Mouse (Mus musculus) small intestine, adult 2 months (tissue): ENCODE measurements around the gene Trpm3. TPM values are rescaled to one million over a fixed set of nuclear protein-coding genes. Genes with fewer than 3 reads are reported as not detected.

Experiments used
- H3K27ac ChIP-seq: fragments of 200-500 bp; 2 replicates; pipeline ENCODE4 v1.5.1; 2012; ENCODE audit warnings: low read depth, low read length, control low read depth, inconsistent platforms; ENCODE audit not compliant: insufficient read depth
- H3K27me3 ChIP-seq: fragments of 200-500 bp; 2 replicates; pipeline ENCODE4 v1.6.1; 2012; ENCODE audit warnings: mild to moderate bottlenecking, moderate library complexity, low read length, inconsistent platforms; ENCODE audit not compliant: control insufficient read depth, insufficient read depth
- H3K36me3 ChIP-seq: fragments of 200-500 bp; 2 replicates; pipeline ENCODE4 v1.6.1; 2012; ENCODE audit warnings: mild to moderate bottlenecking, low read length, control low read depth, inconsistent platforms; ENCODE audit not compliant: control insufficient read depth, insufficient read depth
- H3K4me1 ChIP-seq: fragments of 200-500 bp; 2 replicates; pipeline ENCODE4 v1.6.1; 2012; ENCODE audit warnings: low read length, inconsistent platforms, mixed read lengths; ENCODE audit not compliant: control insufficient read depth, insufficient read depth, insufficient read length
- H3K4me3 ChIP-seq: fragments of 200-500 bp; 2 replicates; pipeline ENCODE4 v1.5.1; 2012; ENCODE audit warnings: low read depth, mild to moderate bottlenecking, control low read depth, inconsistent platforms, low read length, moderate library complexity
- CTCF ChIP-seq: fragments of 200-500 bp; IDR thresholded peaks from 2 replicates; pipeline ENCODE4 v1.5.1; 2012; ENCODE audit warnings: low read depth, mild to moderate bottlenecking, control low read depth, inconsistent platforms, low read length, moderate library complexity, mixed read lengths; ENCODE audit not compliant: insufficient replicate concordance, insufficient read length; ENCODE audit errors: extremely low read depth
- POLR2A ChIP-seq: fragments of 200-500 bp; IDR thresholded peaks from 2 replicates; pipeline ENCODE4 v1.6.1; 2012; ENCODE audit warnings: low read depth, mild to moderate bottlenecking, control low read depth, inconsistent platforms, low read length, moderate library complexity
- WGBS: fragments of 180-500 bp; shearing (Covaris S2); methylation state at CpG from one replicate; pipeline ENCODE4 v1.1.7; 2018; 5-methylcytosine and 5-hydroxymethylcytosine counted together
- polyA plus RNA-seq: library from polyadenylated mRNA; depleted of rRNA; stranded (reverse); fragments of >200 nt; gene quantifications from 2 replicates; pipeline ENCODE4 v1.2.3, GENCODE M21; 2012

Gene Trpm3
- polyA plus RNA-seq, 1 experiment, result 0.09 TPM

DNA sequence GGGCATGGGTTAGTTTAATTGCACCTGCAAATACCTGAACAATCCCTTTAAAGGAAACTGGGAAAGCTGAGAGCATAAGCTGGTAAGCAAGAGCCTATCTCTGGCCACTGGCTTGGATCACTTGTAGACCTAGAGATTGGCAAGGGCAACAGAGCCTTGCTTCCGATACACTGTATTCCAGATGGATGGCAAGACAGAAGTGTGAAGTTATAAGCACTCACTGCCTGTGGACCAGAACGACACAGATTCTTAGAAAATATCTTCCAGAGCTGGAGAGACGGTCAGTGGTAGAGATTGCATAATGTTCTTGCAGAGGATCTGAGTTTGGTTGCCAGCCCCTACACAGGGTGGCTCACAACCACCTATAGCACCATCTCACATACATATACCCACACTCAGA lies 671.4 kb downstream of the Trpm3 start:
- H3K4me1 ChIP-seq, result no peaks in the 10 kb centered on the region
- H3K27ac ChIP-seq, result no peak overlapping the region
- no peak for TF ChIP-seq CTCF
- H3K4me3 ChIP-seq, result no peak overlapping the region
- 83% methylated on average over 3 of the region's 3 CpGs for WGBS
- H3K27me3 ChIP-seq, result no peaks in the 10 kb centered on the region
- H3K36me3 ChIP-seq, result no peaks in the 10 kb centered on the region

DNA sequence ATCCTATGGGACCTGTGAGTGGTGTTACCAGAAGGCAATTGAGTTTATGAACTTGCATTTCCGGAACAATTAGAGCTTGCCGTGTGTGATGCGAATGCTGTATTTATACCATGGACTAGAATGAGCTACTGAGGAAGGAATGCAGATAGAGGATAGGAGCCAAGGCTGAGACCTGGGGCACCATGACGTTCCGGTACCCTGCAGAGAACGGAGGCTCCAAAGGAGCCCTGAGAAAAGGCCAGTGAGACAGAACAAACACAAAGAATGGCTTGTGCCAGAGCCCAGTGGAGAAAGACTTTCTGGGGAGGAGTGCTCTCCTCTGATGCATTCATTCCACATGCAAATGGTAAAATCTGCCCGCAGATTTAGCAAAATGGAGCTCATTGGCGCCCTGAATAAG lies 682.9 kb downstream of the Trpm3 start:
- Histone ChIP-seq H3K27ac (no peak overlapping the region), H3K36me3 (no peaks in the 10 kb centered on the region), H3K4me1 (no peaks in the 10 kb centered on the region), H3K27me3 (no peaks in the 10 kb centered on the region), H3K4me3 (no peak overlapping the region)
- TF ChIP-seq POLR2A, result no peak
- WGBS, result 82% methylated on average over 8 of the region's 8 CpGs

DNA sequence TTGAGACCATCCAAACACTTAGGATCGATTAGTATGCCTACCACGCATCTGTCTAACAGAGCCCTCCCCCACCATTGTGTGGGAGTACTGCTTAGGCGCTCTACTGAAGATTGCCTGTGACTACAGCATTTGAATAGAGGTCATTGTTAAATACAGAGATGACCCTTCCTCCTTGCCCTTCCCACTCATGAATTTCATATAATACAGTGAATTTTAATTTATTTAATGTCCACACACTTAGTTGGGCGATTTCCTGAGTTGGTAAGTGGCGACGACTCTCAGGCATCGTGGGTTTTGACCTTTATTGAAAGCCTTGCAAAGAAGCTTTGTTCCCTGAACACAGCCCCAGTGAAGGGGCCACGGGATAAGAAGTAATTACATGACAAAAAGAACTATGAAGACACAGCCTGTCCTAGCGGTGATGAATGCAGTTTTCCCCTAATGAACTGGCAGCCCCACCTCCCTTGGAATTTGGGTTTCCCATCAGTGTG lies 684.7 kb downstream of the Trpm3 start:
- no peaks in the 10 kb centered on the region for H3K36me3 ChIP-seq

DNA sequence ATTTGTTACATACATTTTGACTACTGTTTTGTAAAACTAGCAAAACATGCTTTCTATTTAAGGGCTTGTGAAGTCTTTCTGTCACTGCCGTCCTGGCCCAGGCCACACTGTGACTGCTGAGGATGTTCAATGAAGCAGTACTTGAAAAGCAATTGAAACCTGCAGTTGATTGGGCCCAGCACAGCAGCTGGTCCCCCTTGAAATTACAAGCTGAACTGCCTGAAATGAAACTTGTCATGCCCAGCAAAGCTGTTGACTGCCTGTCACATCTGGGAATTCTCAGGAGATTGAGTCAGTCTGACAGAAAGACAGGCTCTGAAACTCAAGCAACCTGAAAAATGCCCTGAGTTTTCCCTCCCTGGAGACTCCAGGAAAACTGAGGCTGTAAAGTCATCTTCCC lies 687.0 kb downstream of the Trpm3 start:
- TF ChIP-seq CTCF (no peak), POLR2A (no peak)
- Histone ChIP-seq H3K4me1 (no peaks in the 10 kb centered on the region), H3K36me3 (no peaks in the 10 kb centered on the region), H3K27me3 (no peaks in the 10 kb centered on the region), H3K27ac (no peak overlapping the region), H3K4me3 (no peak overlapping the region)
- 79% methylated on average over 1 of the region's 1 CpGs for WGBS

More for the DNA sequence above, 684.7 kb downstream of the Trpm3 start:
- TF ChIP-seq POLR2A (no peak), CTCF (no peak)
- WGBS, result 80% methylated on average over 9 of the region's 9 CpGs
- Histone ChIP-seq H3K27me3 (no peaks in the 10 kb centered on the region), H3K4me1 (no peaks in the 10 kb centered on the region), H3K4me3 (no peak overlapping the region), H3K27ac (no peak overlapping the region)

DNA sequence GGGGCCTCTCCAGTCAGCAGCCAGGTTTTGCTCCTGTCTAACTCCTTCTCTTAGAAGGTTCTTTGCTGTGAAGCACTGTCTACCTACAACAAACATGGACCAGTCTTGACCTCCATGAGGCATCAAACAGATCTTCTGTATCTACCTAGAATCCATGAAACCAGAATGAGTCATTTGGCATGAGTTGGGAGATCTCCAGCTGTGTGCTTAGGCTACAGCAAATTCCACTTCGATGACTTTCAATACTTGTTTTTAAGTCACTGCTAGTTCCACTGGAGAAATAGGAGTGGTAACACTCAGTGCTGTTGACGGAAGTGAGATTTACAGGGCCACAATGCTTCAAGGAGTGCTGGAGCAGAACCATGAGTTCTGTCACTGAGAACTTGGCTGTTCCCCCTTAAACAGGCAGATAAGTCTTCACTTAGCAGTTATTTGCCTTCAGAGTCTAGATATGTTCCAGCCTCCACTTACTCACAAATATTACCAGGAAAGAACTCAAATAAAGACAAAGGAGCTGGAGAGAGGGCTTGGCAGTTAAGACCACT lies 689.4 kb downstream of the Trpm3 start:
- Histone ChIP-seq H3K36me3 (no peaks in the 10 kb centered on the region), H3K4me3 (no peak overlapping the region), H3K27ac (no peak overlapping the region), H3K4me1 (no peaks in the 10 kb centered on the region), H3K27me3 (no peaks in the 10 kb centered on the region)
- 84% methylated on average over 2 of the region's 2 CpGs for WGBS
- TF ChIP-seq POLR2A (no peak), CTCF (no peak)

DNA sequence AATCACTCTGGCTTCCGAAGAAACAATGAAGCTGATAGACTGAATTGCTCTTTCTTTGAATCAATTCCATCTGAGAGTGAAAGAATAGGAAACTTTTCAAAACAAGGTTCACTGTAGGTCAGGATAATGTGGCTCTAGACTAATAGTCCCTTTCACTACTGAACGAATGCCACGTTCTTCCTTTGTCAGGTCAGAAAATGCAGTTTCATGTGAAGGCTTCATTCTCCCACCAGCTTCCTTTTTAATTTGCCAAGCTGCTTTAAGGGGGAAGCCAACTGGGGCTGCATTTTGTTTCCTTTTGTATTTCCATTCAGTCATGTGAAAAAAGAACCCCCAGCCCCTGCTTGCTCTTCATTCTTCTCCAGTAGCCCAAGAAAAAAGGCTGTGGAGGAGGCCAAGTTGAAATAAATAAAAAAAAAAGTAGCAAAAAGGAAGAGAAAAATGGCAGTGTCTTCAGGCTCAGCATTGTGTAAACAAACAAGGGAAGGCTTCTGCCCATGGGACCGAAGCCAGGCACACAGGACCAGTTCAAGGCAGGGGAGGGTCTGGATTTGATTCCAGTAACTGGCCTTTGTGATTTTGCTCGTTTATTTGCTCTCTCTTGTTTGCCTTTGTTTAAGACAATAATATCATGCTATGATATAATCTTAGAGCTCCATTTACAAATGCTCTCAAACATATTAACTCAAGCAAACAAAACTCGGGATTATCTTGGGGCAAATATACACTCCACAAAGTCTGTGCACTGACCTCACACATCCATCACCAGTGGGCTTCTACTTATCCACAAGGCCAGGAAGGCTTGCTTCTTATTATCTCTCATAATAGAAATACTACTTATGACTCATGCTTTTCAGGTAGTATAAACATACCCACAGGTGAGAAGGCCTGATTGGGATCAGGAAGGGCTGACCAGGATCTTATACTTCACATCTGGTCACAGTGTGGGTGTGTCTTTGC lies 702.5 kb downstream of the Trpm3 start:
- no peaks in the 10 kb centered on the region for H3K27me3 ChIP-seq
- WGBS, result 47% methylated on average over 6 of the region's 6 CpGs
- TF ChIP-seq POLR2A (no peak), CTCF (no peak)
- no peak overlapping the region for H3K27ac ChIP-seq
- H3K4me1 ChIP-seq, result no peaks in the 10 kb centered on the region
- no peak overlapping the region for H3K4me3 ChIP-seq
- H3K36me3 ChIP-seq, result no peaks in the 10 kb centered on the region

DNA sequence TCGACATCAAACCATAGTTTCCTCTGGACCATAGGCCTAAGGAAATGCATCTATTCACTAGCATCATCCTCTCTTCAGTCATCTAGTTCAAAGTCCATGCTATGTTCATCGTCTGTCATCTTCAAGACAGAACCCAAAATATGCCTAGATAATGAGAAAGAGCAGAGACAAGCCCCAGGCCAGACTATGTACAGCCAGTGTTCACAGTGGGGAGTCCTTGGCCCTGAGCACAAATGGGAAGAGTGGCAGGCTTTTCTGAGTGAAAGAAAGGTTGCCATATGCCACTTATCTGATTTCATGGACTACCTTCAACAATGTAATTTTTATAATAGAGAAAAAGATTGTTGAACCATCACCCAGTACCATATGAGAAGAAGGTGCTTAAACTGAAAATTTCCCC lies 703.9 kb downstream of the Trpm3 start:
- no peaks in the 10 kb centered on the region for H3K36me3 ChIP-seq
- no peaks in the 10 kb centered on the region for H3K27me3 ChIP-seq
- H3K4me3 ChIP-seq, result no peak overlapping the region
- TF ChIP-seq POLR2A (no peak), CTCF (no peak)
- WGBS, result 92% methylated on average over 2 of the region's 2 CpGs
- no peaks in the 10 kb centered on the region for H3K4me1 ChIP-seq
- no peak overlapping the region for H3K27ac ChIP-seq
